Mouse (Mus musculus) frontal cortex, postnatal 14 days (tissue): ENCODE data around the gene 1700109H08Rik.
"Not testable (repeated sequence)": the region's sequence is repeated elsewhere in the genome, so short reads cannot be mapped to it uniquely, and the experiment has no call there.

Experiments used
- DNase-seq, 2 experiments: peaks; one replicate each; pipeline ENCODE4 v3.0.0; 2022; ENCODE audit warnings: low spot score in 2 of 2

Gene 1700109H08Rik

GRCm38 (mm10) chr5:3571266-3571665 is at the start of gene 1700109H08Rik:
TSS of gene 1700109H08Rik (plus strand) at chr5:3571566.
- DNase-seq = no peak

- DNase-seq = no peak
Observed at GRCm38 (mm10) chr5:3521741-3522140, 49.6 kb upstream of the 1700109H08Rik start.

- DNase-seq = no peak
Observed at GRCm38 (mm10) chr5:3522826-3523225, 48.5 kb upstream of the 1700109H08Rik start.

GRCm38 (mm10) chr5:3527041-3527691 is 44.2 kb upstream of the 1700109H08Rik start:
- DNase-seq = no peak

- no peak for DNase-seq
Observed at GRCm38 (mm10) chr5:3529585-3530189, 41.7 kb upstream of the 1700109H08Rik start.

GRCm38 (mm10) chr5:3532048-3532447 is 39.3 kb upstream of the 1700109H08Rik start:
- DNase-seq = not testable (repeated sequence)

- DNase-seq = no peak
Observed at GRCm38 (mm10) chr5:3536592-3537212, 34.7 kb upstream of the 1700109H08Rik start.

GRCm38 (mm10) chr5:3538505-3539472 is 32.6 kb upstream of the 1700109H08Rik start:
- no peak for DNase-seq

- DNase-seq = no peak
Observed at GRCm38 (mm10) chr5:3541871-3542270, 29.5 kb upstream of the 1700109H08Rik start.

- DNase-seq = peak; percentile 90 to 95
Observed at GRCm38 (mm10) chr5:3543629-3544479, 27.5 kb upstream of the 1700109H08Rik start, which contains the start of gene Fam133b. TSS of gene Fam133b (plus strand) at chr5:3543833.

- DNase-seq = no peak
Observed at GRCm38 (mm10) chr5:3544480-3544769, 26.9 kb upstream of the 1700109H08Rik start.

- no peak for DNase-seq
Observed at GRCm38 (mm10) chr5:3546226-3546625, 25.1 kb upstream of the 1700109H08Rik start.

GRCm38 (mm10) chr5:3551481-3551880 is 19.9 kb upstream of the 1700109H08Rik start:
- no peak for DNase-seq

- DNase-seq = no peak
Observed at GRCm38 (mm10) chr5:3554198-3554597, 17.2 kb upstream of the 1700109H08Rik start.

- no peak for DNase-seq
Observed at GRCm38 (mm10) chr5:3574825-3575224, 3.5 kb downstream of the 1700109H08Rik start.

- no peak for DNase-seq
Observed at GRCm38 (mm10) chr5:3577939-3578338, 6.6 kb downstream of the 1700109H08Rik start.

GRCm38 (mm10) chr5:3579066-3579465 is 7.7 kb downstream of the 1700109H08Rik start:
- DNase-seq = no peak

- peak; percentile 94 to 95 for DNase-seq
Observed at GRCm38 (mm10) chr5:3595693-3596398, 24.5 kb downstream of the 1700109H08Rik start, which contains the start of gene Pex1. TSS of gene Pex1 (plus strand) at chr5:3596066.

- peak; percentile 82 to 85 for DNase-seq
Observed at GRCm38 (mm10) chr5:3596399-3596766, 25.0 kb downstream of the 1700109H08Rik start, which contains the start of gene Rbm48. TSS of gene Rbm48 (minus strand) at chr5:3596585.

- no peak for DNase-seq
Observed at GRCm38 (mm10) chr5:3597171-3597570, 25.8 kb downstream of the 1700109H08Rik start.
